In genomic region chr19:53184216-53184615, GRCm38 (mm10) we compare ENCODE assay signal across 8 mouse cellular contexts. TPM values are rescaled to one million over a fixed set of nuclear protein-coding genes. Genes with fewer than 3 reads are reported as not detected.
DNase-seq lines count a peak whose midpoint lies in the region; ATAC-seq and TF ChIP-seq lines count a peak whose summit lies in the region.

No protein-coding gene starts in this region.

- intact Hi-C loops in left cerebral cortex, postnatal 4 days (cut with DNase I), result no loop called here

- no peaks in the 10 kb centered on the region for H3K36me3 ChIP-seq in kidney, adult 2 months (ENCODE audit: control insufficient read depth, insufficient read depth, low read length)
- H3K36me3 ChIP-seq in heart, postnatal 0 days (replicated peaks; ENCODE audit: control insufficient read depth, insufficient read depth, low read length), result no peaks in the 10 kb centered on the region

- no peak for DNase-seq in kidney, adult 2 months
- DNase-seq in kidney, adult 11 months, result no peak
- DNase-seq in CD8-positive naive resting alpha-beta T cell, adult 2 months (ENCODE audit: low read depth in 2 of 2, low spot score in 2 of 2), result peak; percentile 45 to 63
- peak; percentile 34 for DNase-seq in heart, postnatal 0 days (ENCODE audit: low spot score)
- DNase-seq in naive thymus-derived CD4-positive, alpha-beta T cell, adult 2 months (ENCODE audit: low read depth), result peak; percentile 86
- DNase-seq in cerebellum, postnatal 36 days, result no peak
- no peak for DNase-seq in left cerebral cortex, postnatal 4 days
- no peak for DNase-seq in cerebellum, adult 8-10 months

- no peak for TF ChIP-seq POLR2A in kidney, adult 2 months (IDR thresholded peaks at IDR 0.05; ENCODE audit: low read depth, low read length)

- no peak for TF ChIP-seq EP300 in heart, postnatal 0 days (IDR thresholded peaks at IDR 0.05; ENCODE audit: low read depth)

- WGBS in kidney, adult 2 months, result 26% methylated on average over 10 of the region's 10 CpGs
- WGBS in heart, postnatal 0 days, result 18% methylated on average over 10 of the region's 10 CpGs

- H3K27ac ChIP-seq in kidney, adult 2 months (ENCODE audit: insufficient read depth, low read depth, low read length), result peak overlapping the region; percentile 2
- peak overlapping the region; percentile 77 for H3K27ac ChIP-seq in heart, postnatal 0 days (ENCODE audit: low read depth)

- H3K4me3 ChIP-seq in kidney, adult 2 months (ENCODE audit: insufficient read depth, low read depth, low read length), result no peak overlapping the region
- H3K4me3 ChIP-seq in heart, postnatal 0 days (ENCODE audit: low read depth, low read length), result no peak overlapping the region

- H3K27me3 ChIP-seq in kidney, adult 2 months (replicated peaks; ENCODE audit: control insufficient read depth, insufficient read depth, low read length), result no peaks in the 10 kb centered on the region
- no peaks in the 10 kb centered on the region for H3K27me3 ChIP-seq in heart, postnatal 0 days (ENCODE audit: control insufficient read depth, insufficient read depth, low read length)

- peak overlapping the region; percentile 26 for H3K4me2 ChIP-seq in heart, postnatal 0 days (ENCODE audit: low read depth, low read length)

- no peak for ATAC-seq in heart, postnatal 0 days (ENCODE audit: insufficient read depth, low read depth)

- no peak overlapping the region; the same call in 1 of the 2 replicates for H3K9ac ChIP-seq in heart, postnatal 0 days (replicated peaks; ENCODE audit: low read depth, low read length)

- H3K4me1 ChIP-seq in kidney, adult 2 months (ENCODE audit: control insufficient read depth, insufficient read depth, low read length), result peaks cover 41% of the 10 kb centered on the region
- H3K4me1 ChIP-seq in heart, postnatal 0 days (ENCODE audit: control insufficient read depth, insufficient read depth), result peaks cover 70% of the 10 kb centered on the region

- H3K9me3 ChIP-seq in heart, postnatal 0 days (replicated peaks; ENCODE audit: control insufficient read depth, low read length), result no peaks in the 10 kb centered on the region

- no peak for TF ChIP-seq CTCF in kidney, adult 2 months (conservative IDR thresholded peaks at IDR 0.05; ENCODE audit: insufficient read depth, insufficient read length, low read depth, low read length)
- no peak for TF ChIP-seq CTCF in heart, postnatal 0 days (IDR thresholded peaks at IDR 0.05; ENCODE audit: low read depth)

RNA-seq across cellular contexts. Expression of gene Add3, which starts 44.0 kb away (rescaled TPM):
- 52.9 and 61.6 TPM in 2 replicates for polyA plus RNA-seq in kidney, adult 2 months (2012; rRNA removed)
- total RNA-seq in heart, postnatal 0 days (2014; rRNA removed; ENCODE audit: low replicate concordance), result 62.1 and 78.8 TPM in 2 replicates
- 81.2 and 82.9 TPM in 2 replicates for polyA plus RNA-seq in heart, postnatal 0 days (2015; fragmentation: Nextera tagmentation; extraction: Ambion mirVana)
- 10 to 100 TPM; 93.4 to 93.5 TPM for total RNA-seq in left cerebral cortex, postnatal 4 days (2021)

Comparison
In these comparisons a context has a peak if more than half of its experiments do, and no peak if none do; other contexts are left out.
1. DNase-seq: peak in CD8-positive naive resting alpha-beta T cell, adult 2 months (2 of 2), heart, postnatal 0 days (single experiment) and naive thymus-derived CD4-positive, alpha-beta T cell, adult 2 months (single experiment); none in kidney, adult 2 months (single experiment), kidney, adult 11 months (single experiment), cerebellum, postnatal 36 days (0 of 2), left cerebral cortex, postnatal 4 days (single experiment) and cerebellum, adult 8-10 months (single experiment).